Mouse (Mus musculus) cerebellum, adult 2 months (tissue): Measurements from ENCODE around the gene Ctsf.

Experiments
- CTCF ChIP-seq: fragments of 200-500 bp; IDR thresholded peaks from 2 replicates; pipeline ENCODE4 v1.5.1; 2011; ENCODE audit warnings: low read depth, mild to moderate bottlenecking, control low read depth, low read length, moderate library complexity, borderline replicate concordance; ENCODE audit not compliant: insufficient read depth
- POLR2A ChIP-seq: fragments of 200-500 bp; IDR thresholded peaks from 2 replicates; pipeline ENCODE4 v1.6.1; 2011; ENCODE audit warnings: low read length, control low read depth, borderline replicate concordance; ENCODE audit not compliant: insufficient read depth

DNA sequence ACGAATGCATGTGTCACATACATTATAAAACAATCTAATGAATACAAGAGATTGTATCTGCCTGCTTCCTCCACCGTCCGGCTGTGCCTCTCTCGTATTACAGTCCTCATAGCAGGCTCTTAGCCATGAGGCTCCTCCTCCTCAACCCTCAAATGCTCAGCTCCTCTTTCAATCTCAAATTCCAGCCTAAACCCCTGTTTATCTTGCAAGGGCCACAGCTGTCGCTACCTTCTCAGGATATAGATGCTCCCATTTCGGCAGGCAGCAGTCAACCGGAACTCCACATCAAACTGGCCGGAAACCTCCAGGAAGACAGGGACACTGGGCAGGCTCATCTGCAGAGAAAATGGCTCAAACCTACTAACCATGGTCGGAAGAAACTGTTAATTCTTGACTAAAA lies 44.0 kb downstream of the Ctsf start:
- no peak for TF ChIP-seq CTCF
- TF ChIP-seq POLR2A: no peak
